Mouse (Mus musculus): Measurements from ENCODE around the gene Smarca2.

Gene Smarca2

GRCm38 (mm10) chr19:26776066-26777025, 171.5 kb downstream of the Smarca2 start:
- no peak for DNase-seq (ENCODE audit: low spot score in 2 of 2)

- no peak for DNase-seq (ENCODE audit: low spot score in 2 of 2)
These were observed 173.3 kb downstream of the Smarca2 start for GRCm38 (mm10) chr19:26778199-26778598.

- DNase-seq (ENCODE audit: low spot score in 2 of 2) = no peak
These were observed 176.4 kb downstream of the Smarca2 start for GRCm38 (mm10) chr19:26781209-26781608.

DNA sequence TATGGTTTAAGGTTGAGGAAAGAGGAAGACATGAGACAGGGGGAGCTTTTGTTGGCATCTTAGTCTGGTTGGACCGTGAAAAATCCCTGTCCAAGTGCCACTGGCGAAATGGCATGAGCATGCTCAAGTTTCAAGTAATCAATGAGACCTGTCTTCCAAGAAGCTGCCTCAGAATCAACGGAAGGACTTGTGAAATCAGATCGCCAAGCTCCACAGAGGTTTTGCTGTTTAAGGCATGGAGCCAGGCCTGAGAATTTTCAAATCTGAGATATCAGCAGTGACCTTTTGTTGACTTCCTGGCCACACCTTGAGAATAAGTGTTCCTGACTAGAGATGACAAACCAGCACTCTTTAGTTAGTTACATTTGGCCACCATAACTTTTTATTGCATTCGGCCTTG, 183.6 kb downstream of the Smarca2 start:
- DNase-seq (ENCODE audit: low spot score in 2 of 2) = no peak

- DNase-seq (ENCODE audit: low spot score in 2 of 2) = no peak
These were observed 185.8 kb downstream of the Smarca2 start for GRCm38 (mm10) chr19:26790386-26791346.

GRCm38 (mm10) chr19:26794315-26794714, 189.5 kb downstream of the Smarca2 start:
- DNase-seq (ENCODE audit: low spot score in 2 of 2) = no peak

- DNase-seq (ENCODE audit: low spot score in 2 of 2) = no peak
These were observed 191.2 kb downstream of the Smarca2 start for GRCm38 (mm10) chr19:26796006-26796405.

DNA sequence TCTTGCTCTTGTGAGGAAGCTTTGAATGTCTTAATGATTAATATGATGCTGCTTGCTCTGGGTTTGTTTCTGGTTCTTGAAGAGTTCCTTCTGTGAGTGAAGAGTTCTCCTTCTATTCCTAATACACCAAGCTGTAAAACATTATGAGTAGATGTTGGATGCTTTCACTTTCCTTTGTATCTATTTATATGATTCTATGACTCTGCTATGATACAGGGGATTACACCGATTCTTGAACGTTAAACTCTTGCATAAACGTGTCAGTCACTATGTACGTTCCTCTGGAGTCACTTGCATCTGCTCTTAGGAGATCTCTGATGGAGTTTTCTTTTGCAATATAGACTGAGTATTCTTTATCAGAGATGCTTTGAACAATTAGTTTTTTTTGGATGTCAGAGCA, 199.6 kb downstream of the Smarca2 start:
- DNase-seq (ENCODE audit: low spot score in 2 of 2) = no peak

DNA sequence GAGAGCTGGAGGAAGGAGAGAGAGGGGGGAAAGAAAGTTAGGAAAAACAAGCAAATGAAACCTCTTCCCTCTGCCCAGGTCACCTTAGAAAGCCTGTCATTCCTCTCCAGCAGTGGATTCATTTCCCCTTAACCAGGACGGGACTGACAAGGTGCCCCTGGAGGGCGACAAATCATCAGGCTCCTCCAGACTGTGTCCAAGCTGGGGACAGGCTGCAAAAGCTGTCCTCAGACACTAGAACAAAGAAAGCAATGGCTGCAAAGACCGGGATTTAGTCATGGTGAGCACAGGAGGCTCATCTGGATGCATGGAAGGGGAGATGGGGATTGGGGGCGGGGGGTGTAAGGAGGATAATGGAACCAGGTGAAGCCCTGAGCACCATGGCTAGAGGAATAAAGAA, 209.8 kb downstream of the Smarca2 start:
- no peak for DNase-seq (ENCODE audit: low spot score in 2 of 2)

DNA sequence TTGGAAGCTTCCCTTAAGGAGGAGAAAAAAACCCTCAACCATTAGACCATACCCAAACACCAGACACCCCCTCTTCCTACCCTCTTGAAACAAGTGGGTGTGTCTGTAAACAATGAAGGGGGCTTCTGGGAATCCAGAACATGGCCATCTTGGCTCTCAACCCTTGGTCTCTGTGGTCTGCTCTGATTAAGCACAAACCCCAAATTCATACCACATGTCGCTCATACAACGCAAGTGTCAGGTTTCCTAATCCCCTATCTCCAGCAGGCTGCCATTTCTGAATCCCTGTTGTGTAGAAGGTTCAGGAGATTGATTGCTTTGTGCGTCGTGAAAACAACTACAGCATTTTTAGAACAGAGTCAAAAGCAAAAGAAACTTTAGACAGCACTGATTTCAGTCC, 213.1 kb downstream of the Smarca2 start:
- DNase-seq (ENCODE audit: low spot score in 2 of 2) = no peak

Measured in spleen, postnatal 10 days (tissue).